Mouse (Mus musculus): ENCODE measurements around the gene Gdpd5. TPM values are rescaled to one million over a fixed set of nuclear protein-coding genes. Genes with fewer than 3 reads are reported as not detected.
A peak's percentile ranks its signal among the peaks of the same experiment; 100 is the strongest.

Gene Gdpd5
- total and polyA plus RNA-seq, 3 experiments: 0.15 to 0.26 TPM; not detected in 1

DNA sequence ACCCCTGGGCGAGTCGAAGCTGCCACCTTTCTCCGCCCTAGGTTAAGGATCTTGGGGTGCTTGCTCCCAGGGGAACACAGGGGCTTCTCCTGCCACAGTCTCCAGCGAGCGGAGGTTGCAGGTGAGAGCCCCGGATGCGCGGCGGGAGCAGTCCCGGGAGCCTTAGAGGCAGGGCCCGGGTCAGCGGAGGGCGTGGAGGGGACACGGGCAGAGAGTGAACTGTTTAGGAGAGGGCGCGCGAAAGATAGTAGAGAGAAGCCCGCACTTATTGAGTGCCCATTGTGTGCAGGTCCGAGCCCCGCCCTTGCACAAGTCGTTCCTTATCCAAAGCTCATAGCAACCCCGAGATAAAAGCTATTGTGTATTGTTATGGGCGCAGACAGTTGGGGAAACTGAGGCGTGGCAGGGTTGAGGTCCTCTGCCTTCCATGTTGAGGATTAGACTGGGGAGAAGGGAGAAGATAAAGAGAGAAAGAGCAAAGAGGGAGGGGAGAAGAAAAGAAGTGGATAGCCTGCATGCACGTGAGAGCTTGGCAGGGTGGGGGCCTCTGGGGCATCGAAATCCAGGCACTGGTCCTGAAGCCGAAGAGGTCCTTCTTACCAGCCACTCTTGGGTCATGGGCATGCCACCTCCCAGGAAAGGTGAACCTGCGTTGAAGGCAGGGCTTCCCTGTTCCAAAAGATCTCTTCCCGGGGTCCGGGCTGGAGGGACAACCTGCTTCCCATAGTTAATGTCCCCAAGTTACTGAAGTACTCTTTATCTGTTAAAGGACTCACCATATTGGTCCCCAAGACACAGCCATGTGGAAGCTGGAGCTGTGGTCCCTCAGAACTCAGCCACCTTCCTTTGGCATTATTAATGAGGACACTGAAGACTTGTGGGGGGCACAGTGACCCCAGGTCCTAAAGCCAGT lies 1.1 kb downstream of the Gdpd5 start:
- peaks cover 0 to 2% of the 10 kb centered on the region in 2 experiments; a peak in 1 of 4 replicates for H3K27me3 ChIP-seq (ENCODE audit: control insufficient read depth in 1 of 2, insufficient read depth in 2 of 2, low read length in 2 of 2)
- H3K9me3 ChIP-seq (replicated peaks; ENCODE audit: insufficient read depth, low read length): no peaks in the 10 kb centered on the region
- H3K79me2 ChIP-seq (ENCODE audit: control insufficient read depth, insufficient read depth, low read length, poor library complexity): no peaks in the 10 kb centered on the region
- no peaks in the 10 kb centered on the region; a peak in 1 of 4 replicates for H3K36me3 ChIP-seq (ENCODE audit: control insufficient read depth in 1 of 2, insufficient read depth in 2 of 2, low read length in 2 of 2)
- TF ChIP-seq ELF1 (IDR thresholded peaks at IDR 0.05; ENCODE audit: low read depth, low read length) (no peak), JUND (IDR thresholded peaks at IDR 0.05; ENCODE audit: low read depth, low read length) (no peak), RCOR1 (IDR thresholded peaks at IDR 0.05; ENCODE audit: low read depth, low read length) (no peak)
- peak overlapping the region; percentile 26; the same call in 1 of the 2 replicates for H3K9ac ChIP-seq (ENCODE audit: control insufficient read depth, low read depth, low read length, poor library complexity, severe bottlenecking)
- peaks cover 0 to 14% of the 10 kb centered on the region in 2 experiments; a peak in 3 of 4 replicates for H3K4me1 ChIP-seq (ENCODE audit: control insufficient read depth in 1 of 2, insufficient read depth in 2 of 2, low read length in 2 of 2)
- H3K4me3 ChIP-seq (ENCODE audit: control insufficient read depth in 1 of 2, insufficient read depth in 1 of 2, low read depth in 2 of 2, low read length in 2 of 2): peak overlapping the region; percentile 29 to 61; a peak in 3 of 4 replicates
- no peak overlapping the region for H3K27ac ChIP-seq (ENCODE audit: control insufficient read depth, low read depth, low read length)
- peak; percentile 18 for DNase-seq (ENCODE audit: low read depth, low spot score)

DNA sequence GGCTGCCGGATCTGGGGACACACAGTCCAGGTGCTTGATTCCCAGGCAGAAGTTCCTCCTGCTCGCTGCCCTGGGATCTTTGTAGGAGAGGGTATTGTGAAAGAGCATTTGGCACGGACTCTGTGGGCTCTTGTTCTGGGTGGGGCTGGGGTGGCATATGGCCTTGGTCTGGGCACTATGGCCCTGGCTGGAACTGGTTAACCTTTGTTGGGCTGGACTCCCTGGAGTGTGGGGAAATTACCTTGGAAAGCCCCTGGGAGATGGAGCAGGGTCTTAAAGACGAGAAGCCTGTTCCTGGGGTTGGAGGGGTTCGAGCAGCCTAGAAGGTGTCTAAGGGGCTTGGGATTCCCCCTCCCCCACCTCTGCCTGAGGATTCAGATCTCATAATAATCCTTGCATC lies 2.0 kb downstream of the Gdpd5 start:
- Histone ChIP-seq H3K4me3 (ENCODE audit: control insufficient read depth in 1 of 2, insufficient read depth in 1 of 2, low read depth in 2 of 2, low read length in 2 of 2) (no peak overlapping the region), H3K9ac (ENCODE audit: control insufficient read depth, low read depth, low read length, poor library complexity, severe bottlenecking) (no peak overlapping the region), H3K9me3 (replicated peaks; ENCODE audit: insufficient read depth, low read length) (no peaks in the 10 kb centered on the region), H3K27ac (ENCODE audit: control insufficient read depth, low read depth, low read length) (no peak overlapping the region), H3K4me1 (ENCODE audit: control insufficient read depth in 1 of 2, insufficient read depth in 2 of 2, low read length in 2 of 2) (peaks cover 0 to 14% of the 10 kb centered on the region in 2 experiments; a peak in 3 of 4 replicates), H3K27me3 (ENCODE audit: control insufficient read depth in 1 of 2, insufficient read depth in 2 of 2, low read length in 2 of 2) (peaks cover 0 to 2% of the 10 kb centered on the region in 2 experiments; a peak in 1 of 4 replicates), H3K79me2 (ENCODE audit: control insufficient read depth, insufficient read depth, low read length, poor library complexity) (no peaks in the 10 kb centered on the region), H3K36me3 (ENCODE audit: control insufficient read depth in 1 of 2, insufficient read depth in 2 of 2, low read length in 2 of 2) (no peaks in the 10 kb centered on the region; a peak in 1 of 4 replicates)
- no peak for TF ChIP-seq MAZ (IDR thresholded peaks at IDR 0.05; ENCODE audit: low read depth, low read length)
- TF ChIP-seq UBTF (IDR thresholded peaks at IDR 0.05; ENCODE audit: borderline replicate concordance, insufficient read depth, low read depth, low read length): no peak
- no peak for TF ChIP-seq ELF1 (IDR thresholded peaks at IDR 0.05; ENCODE audit: low read depth, low read length)
- TF ChIP-seq RAD21 (IDR thresholded peaks at IDR 0.05; ENCODE audit: low read depth, low read length): no peak
- TF ChIP-seq POLR2AphosphoS5 (IDR thresholded peaks at IDR 0.05; ENCODE audit: borderline replicate concordance, low read depth, low read length): no peak
- TF ChIP-seq TAL1 (IDR thresholded peaks at IDR 0.05; ENCODE audit: low read length): no peak
- no peak for TF ChIP-seq ETS1 (IDR thresholded peaks at IDR 0.05; ENCODE audit: low read depth, low read length)
- no peak for DNase-seq (ENCODE audit: low read depth, low spot score)

DNA sequence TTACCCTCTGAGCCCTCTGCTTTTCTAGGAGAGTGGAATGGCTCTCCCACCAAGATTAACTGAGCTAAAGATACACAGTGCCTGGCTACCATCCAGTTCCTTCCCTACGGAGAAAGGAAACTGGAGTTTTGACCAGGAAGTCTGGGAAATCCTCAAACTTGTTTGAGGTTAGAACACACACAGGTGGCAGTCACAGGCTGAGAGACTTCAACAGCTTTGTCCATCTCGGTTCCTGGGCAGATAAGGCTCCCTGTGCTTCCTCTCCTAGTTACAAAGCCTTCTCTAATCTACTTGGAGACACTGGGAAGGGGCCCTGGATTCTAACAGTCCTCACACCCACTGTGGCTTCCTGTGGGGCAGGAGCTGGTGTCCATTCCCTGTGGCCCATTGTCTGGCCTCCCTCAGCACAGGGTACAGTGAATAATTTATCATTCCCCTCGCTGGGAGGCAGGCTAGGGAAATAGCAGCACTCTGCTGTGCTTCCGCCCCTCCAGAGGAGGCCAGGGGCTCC lies 2.9 kb downstream of the Gdpd5 start:
- peaks cover 0 to 2% of the 10 kb centered on the region in 2 experiments; a peak in 1 of 4 replicates for H3K27me3 ChIP-seq (ENCODE audit: control insufficient read depth in 1 of 2, insufficient read depth in 2 of 2, low read length in 2 of 2)
- no peak for DNase-seq (ENCODE audit: low read depth, low spot score)
- peaks cover 0 to 14% of the 10 kb centered on the region in 2 experiments; a peak in 3 of 4 replicates for H3K4me1 ChIP-seq (ENCODE audit: control insufficient read depth in 1 of 2, insufficient read depth in 2 of 2, low read length in 2 of 2)
- H3K9ac ChIP-seq (ENCODE audit: control insufficient read depth, low read depth, low read length, poor library complexity, severe bottlenecking): no peak overlapping the region
- H3K36me3 ChIP-seq (ENCODE audit: control insufficient read depth in 1 of 2, insufficient read depth in 2 of 2, low read length in 2 of 2): no peaks in the 10 kb centered on the region; a peak in 1 of 4 replicates
- TF ChIP-seq NRF1 (IDR thresholded peaks at IDR 0.05; ENCODE audit: insufficient read depth, low read depth, low read length, poor library complexity, severe bottlenecking) (no peak), JUND (IDR thresholded peaks at IDR 0.05; ENCODE audit: low read depth, low read length) (no peak), NELFE (IDR thresholded peaks at IDR 0.05; ENCODE audit: low read depth, low read length) (no peak), GATA1 (IDR thresholded peaks at IDR 0.05; ENCODE audit: low read depth, low read length) (no peak), POLR2A (IDR thresholded peaks at IDR 0.05; ENCODE audit: control insufficient read depth in 1 of 2, insufficient read depth in 1 of 2, low read depth in 1 of 2, low read length in 2 of 2, poor library complexity in 1 of 2) (no peak), SIN3A (IDR thresholded peaks at IDR 0.05; ENCODE audit: low read length) (no peak), E2F4 (IDR thresholded peaks at IDR 0.05; ENCODE audit: borderline replicate concordance, low read depth, low read length) (no peak), ZMIZ1 (IDR thresholded peaks at IDR 0.05; ENCODE audit: low read depth, low read length) (no peak), POLR2AphosphoS2 (IDR thresholded peaks at IDR 0.05; ENCODE audit: low read length) (no peak), USF2 (IDR thresholded peaks at IDR 0.05; ENCODE audit: borderline replicate concordance in 1 of 2, insufficient read depth in 1 of 2, low read depth in 1 of 2, low read length in 2 of 2) (no peak), HCFC1 (IDR thresholded peaks at IDR 0.05; ENCODE audit: low read depth, low read length) (no peak), TAL1 (IDR thresholded peaks at IDR 0.05; ENCODE audit: low read length) (no peak), UBTF (IDR thresholded peaks at IDR 0.05; ENCODE audit: borderline replicate concordance, insufficient read depth, low read depth, low read length) (no peak), USF1 (IDR thresholded peaks at IDR 0.05; ENCODE audit: low read depth, low read length) (no peak), CTCF (IDR thresholded peaks at IDR 0.05 in 2 of 3, conservative IDR thresholded peaks at IDR 0.05 in 1 of 3; ENCODE audit: control insufficient read depth in 1 of 3, insufficient read depth in 1 of 3, low read depth in 2 of 3, low read length in 3 of 3, poor library complexity in 1 of 3, severe bottlenecking in 1 of 3) (no peak)
- no peak overlapping the region for H3K4me3 ChIP-seq (ENCODE audit: control insufficient read depth in 1 of 2, insufficient read depth in 1 of 2, low read depth in 2 of 2, low read length in 2 of 2)
- H3K27ac ChIP-seq (ENCODE audit: control insufficient read depth, low read depth, low read length): no peak overlapping the region
- no peaks in the 10 kb centered on the region for H3K9me3 ChIP-seq (replicated peaks; ENCODE audit: insufficient read depth, low read length)
- H3K79me2 ChIP-seq (ENCODE audit: control insufficient read depth, insufficient read depth, low read length, poor library complexity): no peaks in the 10 kb centered on the region
